Mouse (Mus musculus): Measurements from ENCODE around the gene Ptprc. TPM values are rescaled to one million over a fixed set of nuclear protein-coding genes. Genes with fewer than 3 reads are reported as not detected.
A peak's percentile ranks its signal among the peaks of the same experiment; 100 is the strongest.

The Ptprc gene
- polyA plus RNA-seq, 1 experiment from 2014 or later, result 4.6 TPM

DNA sequence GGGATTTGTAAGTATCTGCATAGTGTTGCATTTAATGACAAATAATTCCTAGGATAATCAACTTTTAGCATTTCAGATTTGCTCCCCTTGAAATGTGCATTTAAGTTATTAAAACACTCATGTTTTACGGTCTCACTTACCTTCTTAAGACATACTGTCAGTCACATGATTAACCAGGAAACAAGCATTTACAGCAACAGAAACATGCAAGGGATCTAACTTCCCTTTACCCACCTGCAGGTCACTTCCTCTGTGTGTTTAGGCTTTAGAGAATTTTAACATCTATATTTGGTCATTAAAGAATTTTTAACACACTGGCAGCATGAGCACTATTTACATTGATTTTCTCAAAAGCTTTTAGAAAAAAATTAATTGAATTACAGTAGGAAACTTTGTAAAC lies 50.2 kb downstream of the Ptprc start:
- Histone ChIP-seq H3K27me3 (no peaks in the 10 kb centered on the region), H3K27ac (no peak overlapping the region), H3K9me3 (no peaks in the 10 kb centered on the region), H3K4me2 (no peak overlapping the region), H3K4me1 (no peaks in the 10 kb centered on the region), H3K9ac (no peak overlapping the region), H3K36me3 (no peaks in the 10 kb centered on the region), H3K4me3 (no peak overlapping the region)
- no peak for ATAC-seq (ENCODE audit: insufficient number of reproducible peaks, low FRiP score, low TSS enrichment, low read depth)
- 56% methylated on average over 1 of the region's 1 CpGs for WGBS

DNA sequence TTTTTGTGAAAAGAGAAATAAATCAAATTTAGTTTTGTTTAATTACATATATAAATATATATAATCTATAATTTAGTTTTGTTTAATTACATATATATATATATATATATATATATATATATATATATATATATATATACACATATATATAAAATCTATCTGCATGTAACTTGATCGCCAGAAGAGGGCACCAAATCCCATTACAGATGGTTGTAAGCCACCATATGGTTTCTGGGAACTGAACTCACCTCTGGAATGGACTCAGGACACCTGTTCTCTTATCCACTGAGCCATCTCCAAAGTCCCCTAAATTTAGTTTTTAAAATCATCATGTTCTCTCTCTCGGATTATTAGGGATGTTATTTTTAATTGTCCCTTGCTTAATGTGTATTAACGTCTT lies 51.6 kb downstream of the Ptprc start:
- Histone ChIP-seq H3K36me3 (no peaks in the 10 kb centered on the region), H3K4me3 (no peak overlapping the region), H3K9ac (no peak overlapping the region), H3K9me3 (no peaks in the 10 kb centered on the region), H3K27me3 (no peaks in the 10 kb centered on the region), H3K4me1 (no peaks in the 10 kb centered on the region), H3K27ac (no peak overlapping the region), H3K4me2 (no peak overlapping the region)
- 49% methylated on average over 3 of the region's 3 CpGs for WGBS
- no peak for ATAC-seq (ENCODE audit: insufficient number of reproducible peaks, low FRiP score, low TSS enrichment, low read depth)

DNA sequence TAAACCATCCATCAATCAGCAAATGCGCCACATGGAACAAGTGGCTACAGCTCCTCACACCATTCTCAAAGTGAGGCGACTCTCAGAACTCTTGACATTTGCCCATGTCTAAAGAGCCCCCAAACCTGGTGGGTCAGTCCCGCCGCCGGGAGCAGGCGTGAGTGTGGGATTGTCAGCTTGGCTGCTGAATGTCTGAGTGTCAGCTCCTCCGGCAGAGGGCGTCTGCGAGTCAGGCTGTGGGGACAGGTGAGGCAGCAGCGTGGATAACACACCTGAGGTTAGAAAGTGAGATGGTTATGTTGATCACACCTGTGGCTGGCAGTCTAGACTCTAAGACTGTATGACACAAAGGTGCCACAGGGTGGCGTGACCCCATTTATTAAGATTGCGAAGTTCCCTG lies 55.6 kb downstream of the Ptprc start:
- Histone ChIP-seq H3K4me3 (no peak overlapping the region), H3K27me3 (no peaks in the 10 kb centered on the region), H3K36me3 (no peaks in the 10 kb centered on the region), H3K9me3 (no peaks in the 10 kb centered on the region), H3K9ac (no peak overlapping the region), H3K4me2 (no peak overlapping the region), H3K4me1 (no peaks in the 10 kb centered on the region), H3K27ac (no peak overlapping the region)
- no peak for ATAC-seq (ENCODE audit: insufficient number of reproducible peaks, low FRiP score, low TSS enrichment, low read depth)
- WGBS, result 54% methylated on average over 12 of the region's 12 CpGs

DNA sequence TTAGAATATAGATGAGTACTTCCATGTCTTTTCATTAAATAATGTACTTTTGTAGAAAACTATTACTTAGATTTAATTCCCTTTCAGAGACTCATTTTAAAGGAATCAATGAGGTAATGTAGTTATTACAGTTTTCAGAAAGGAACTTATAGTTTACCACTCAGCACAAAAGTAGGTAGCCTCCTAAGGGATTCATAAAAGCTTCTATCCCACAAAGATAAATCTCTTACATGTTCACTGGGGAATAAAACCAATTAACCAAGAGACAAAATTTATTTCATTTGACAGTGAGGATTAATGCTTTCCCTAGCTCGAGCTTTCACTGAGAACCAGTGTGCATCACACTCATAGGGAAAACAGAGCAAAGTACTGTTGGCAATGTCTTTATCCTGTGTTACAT lies 82.3 kb downstream of the Ptprc start:
- ATAC-seq (ENCODE audit: insufficient number of reproducible peaks, low FRiP score, low TSS enrichment, low read depth), result no peak

DNA sequence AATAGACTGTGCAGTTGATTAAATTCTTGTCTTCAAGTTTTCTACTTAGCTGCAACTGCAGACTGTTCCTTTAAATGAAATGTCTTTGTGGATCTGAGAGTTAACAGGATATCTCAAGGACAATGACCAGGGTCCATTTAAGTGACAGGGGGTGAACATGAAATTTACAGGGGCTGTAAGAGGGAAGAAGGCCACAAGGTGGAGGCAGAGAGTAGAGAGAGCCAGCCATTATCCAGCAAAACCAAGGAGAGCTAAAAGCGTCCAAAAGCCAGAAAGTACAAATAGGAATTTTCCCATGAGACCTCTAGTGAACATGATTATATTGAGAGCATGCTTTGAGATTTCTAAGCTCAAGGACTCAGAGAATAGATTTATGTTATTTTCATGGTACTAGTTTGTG lies 89.7 kb downstream of the Ptprc start:
- WGBS, result 3% methylated on average over 1 of the region's 1 CpGs

More for the DNA sequence above, 82.3 kb downstream of the Ptprc start:
- Histone ChIP-seq H3K9ac (no peak overlapping the region), H3K4me3 (no peak overlapping the region), H3K4me2 (no peak overlapping the region), H3K9me3 (no peaks in the 10 kb centered on the region), H3K36me3 (no peaks in the 10 kb centered on the region), H3K27me3 (no peaks in the 10 kb centered on the region), H3K27ac (no peak overlapping the region), H3K4me1 (no peaks in the 10 kb centered on the region)
- WGBS, result 38% methylated on average over 1 of the region's 1 CpGs

DNA sequence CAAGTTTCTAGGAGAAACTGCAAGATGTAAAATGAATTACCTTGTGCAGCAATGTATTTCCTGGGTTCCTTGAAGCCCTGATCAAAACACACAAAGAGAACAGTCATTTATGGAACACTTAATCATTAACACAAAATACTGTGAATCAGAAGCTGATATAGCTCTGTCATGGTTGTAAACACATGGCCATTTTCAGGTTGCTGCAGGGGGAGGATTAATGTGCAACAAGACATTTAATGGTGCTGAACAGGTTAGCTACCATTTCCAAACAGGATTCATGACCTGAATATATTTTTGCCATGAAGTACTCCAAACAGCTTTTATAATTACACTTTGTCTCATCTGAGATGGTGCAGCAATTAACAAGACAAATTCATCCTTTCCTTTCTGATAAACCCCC lies 91.8 kb downstream of the Ptprc start:
- no peak overlapping the region for H3K27ac ChIP-seq
- H3K4me3 ChIP-seq, result no peak overlapping the region
- no peak for ATAC-seq (ENCODE audit: insufficient number of reproducible peaks, low FRiP score, low TSS enrichment, low read depth)
- H3K9ac ChIP-seq, result no peak overlapping the region
- no peak overlapping the region for H3K4me2 ChIP-seq
- no peaks in the 10 kb centered on the region for H3K36me3 ChIP-seq
- no peaks in the 10 kb centered on the region for H3K9me3 ChIP-seq
- no peaks in the 10 kb centered on the region for H3K27me3 ChIP-seq
- H3K4me1 ChIP-seq, result no peaks in the 10 kb centered on the region

More for the DNA sequence above, 89.7 kb downstream of the Ptprc start:
- Histone ChIP-seq H3K27me3 (no peaks in the 10 kb centered on the region), H3K4me2 (no peak overlapping the region), H3K4me3 (no peak overlapping the region), H3K4me1 (no peaks in the 10 kb centered on the region), H3K9me3 (no peaks in the 10 kb centered on the region), H3K9ac (no peak overlapping the region), H3K27ac (no peak overlapping the region), H3K36me3 (no peaks in the 10 kb centered on the region)
- no peak for ATAC-seq (ENCODE audit: insufficient number of reproducible peaks, low FRiP score, low TSS enrichment, low read depth)

DNA sequence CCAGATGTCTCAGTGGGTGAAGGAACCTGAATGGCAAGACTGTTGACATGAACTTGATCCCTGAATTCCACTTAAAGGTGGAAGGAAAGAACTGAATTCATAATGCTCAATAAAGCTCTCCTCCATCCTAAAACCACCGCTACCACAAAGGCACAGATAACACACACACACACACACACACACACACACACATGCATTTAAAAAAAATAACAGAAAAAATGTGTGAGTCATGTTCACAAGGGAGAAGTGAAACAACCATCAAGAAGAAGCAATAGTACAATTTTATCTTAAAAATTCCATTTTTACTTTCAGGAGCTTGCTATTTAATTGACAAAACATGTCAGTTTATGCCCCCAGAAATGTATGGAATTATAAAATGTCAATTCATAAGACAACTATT lies 95.2 kb downstream of the Ptprc start:
- H3K27me3 ChIP-seq, result no peaks in the 10 kb centered on the region
- no peak overlapping the region for H3K27ac ChIP-seq
- no peak overlapping the region for H3K4me3 ChIP-seq
- WGBS, result 95% methylated on average over 1 of the region's 1 CpGs
- no peak for ATAC-seq (ENCODE audit: insufficient number of reproducible peaks, low FRiP score, low TSS enrichment, low read depth)
- H3K9me3 ChIP-seq, result no peaks in the 10 kb centered on the region
- H3K4me1 ChIP-seq, result no peaks in the 10 kb centered on the region
- no peaks in the 10 kb centered on the region for H3K36me3 ChIP-seq
- H3K4me2 ChIP-seq, result no peak overlapping the region
- no peak overlapping the region for H3K9ac ChIP-seq

DNA sequence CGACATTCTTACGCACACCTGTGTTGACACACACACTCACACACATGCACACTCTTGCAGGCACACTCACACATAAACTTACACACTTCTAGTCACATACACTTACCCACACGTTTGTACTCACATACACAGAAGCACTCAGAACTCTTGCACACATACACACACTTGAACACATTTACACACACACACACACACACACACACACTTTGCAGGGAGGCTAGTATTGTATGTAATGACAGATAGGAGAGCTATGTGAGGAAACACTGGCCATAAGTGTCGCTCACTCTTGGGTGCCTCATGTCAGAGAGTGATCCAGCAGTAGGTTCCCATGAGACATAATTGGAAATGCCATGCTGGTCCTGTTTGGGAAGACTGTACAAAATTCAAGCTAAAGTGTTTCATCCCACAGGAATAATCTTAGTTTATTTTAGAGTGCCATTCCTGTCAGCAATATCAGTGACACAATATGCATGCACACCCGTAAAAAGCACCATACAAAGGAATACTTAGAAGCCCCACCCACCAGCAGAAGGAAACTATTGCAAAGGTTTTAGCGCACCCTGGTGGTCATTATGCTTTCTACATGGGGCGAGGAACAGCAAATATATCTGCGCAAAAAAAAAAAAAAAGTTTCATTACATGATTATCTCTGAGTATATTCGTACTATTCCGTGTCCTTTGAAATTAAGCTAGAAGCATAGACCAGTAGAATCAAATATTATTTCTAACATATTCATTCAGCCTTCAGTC lies 131.1 kb downstream of the Ptprc start:
- Histone ChIP-seq H3K9me3 (no peaks in the 10 kb centered on the region), H3K4me1 (peaks cover 10% of the 10 kb centered on the region), H3K4me2 (no peak overlapping the region), H3K36me3 (no peaks in the 10 kb centered on the region), H3K27ac (no peak overlapping the region), H3K4me3 (no peak overlapping the region), H3K27me3 (no peaks in the 10 kb centered on the region), H3K9ac (no peak overlapping the region)
- ATAC-seq (ENCODE audit: insufficient number of reproducible peaks, low FRiP score, low TSS enrichment, low read depth), result no peak
- WGBS, result 35% methylated on average over 10 of the region's 10 CpGs

DNA sequence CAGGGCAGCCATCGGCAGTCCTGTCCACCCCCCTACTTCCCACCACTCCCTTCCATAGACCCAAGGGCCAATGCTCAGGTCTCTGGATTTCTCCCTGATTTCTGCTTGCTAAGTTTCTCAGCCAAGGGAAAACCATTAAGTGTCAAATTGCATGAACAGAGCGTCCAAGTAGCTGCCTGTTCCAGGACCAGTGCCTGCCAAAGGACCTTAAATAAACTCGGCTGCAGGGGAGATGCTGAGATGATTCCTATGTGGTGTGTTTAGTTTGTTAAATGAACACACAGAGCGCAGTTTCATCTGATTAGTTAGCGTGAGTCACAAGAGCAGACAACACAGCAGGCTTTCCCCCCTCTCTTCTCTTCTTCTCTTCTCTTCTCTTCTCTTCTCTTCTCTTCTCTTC lies 135.0 kb downstream of the Ptprc start:
- 20% methylated on average over 5 of the region's 5 CpGs for WGBS
- Histone ChIP-seq H3K27ac (peak overlapping the region; percentile 18; the same call in 1 of the 2 replicates), H3K9me3 (no peaks in the 10 kb centered on the region), H3K27me3 (no peaks in the 10 kb centered on the region), H3K4me1 (peaks cover 24% of the 10 kb centered on the region), H3K4me3 (no peak overlapping the region), H3K4me2 (no peak overlapping the region), H3K9ac (no peak overlapping the region), H3K36me3 (no peaks in the 10 kb centered on the region)
- 0 out of 2 replicates have a peak, but pooled peaks have one; percentile 30 for ATAC-seq (ENCODE audit: insufficient number of reproducible peaks, low FRiP score, low TSS enrichment, low read depth)

DNA sequence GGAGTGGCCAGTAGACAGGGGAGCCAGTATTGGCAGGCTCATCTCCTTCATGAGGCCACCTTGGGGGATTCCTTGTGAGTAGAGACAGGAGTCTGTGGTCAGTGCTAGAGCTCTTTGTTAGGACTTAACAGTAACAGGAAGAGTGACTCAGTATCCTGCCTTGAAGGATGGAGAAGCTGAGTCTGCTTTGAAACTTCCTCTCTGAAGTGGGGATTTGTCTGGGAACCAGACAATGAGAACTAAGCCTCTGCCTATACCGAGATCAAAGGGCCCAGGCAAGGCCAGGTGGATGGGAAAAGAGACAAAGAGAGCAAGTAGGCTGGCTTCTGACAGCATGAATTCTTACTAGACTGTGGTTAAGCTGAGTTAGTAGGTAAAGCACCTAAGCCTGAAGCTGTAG lies 136.3 kb downstream of the Ptprc start:
- H3K36me3 ChIP-seq, result no peaks in the 10 kb centered on the region
- H3K27me3 ChIP-seq, result no peaks in the 10 kb centered on the region
- H3K4me2 ChIP-seq, result no peak overlapping the region
- peaks cover 21% of the 10 kb centered on the region for H3K4me1 ChIP-seq
- no peak overlapping the region for H3K27ac ChIP-seq
- no peak for ATAC-seq (ENCODE audit: insufficient number of reproducible peaks, low FRiP score, low TSS enrichment, low read depth)
- H3K9me3 ChIP-seq, result no peaks in the 10 kb centered on the region
- H3K9ac ChIP-seq, result no peak overlapping the region
- 27% methylated on average over 1 of the region's 1 CpGs for WGBS
- H3K4me3 ChIP-seq, result no peak overlapping the region

DNA sequence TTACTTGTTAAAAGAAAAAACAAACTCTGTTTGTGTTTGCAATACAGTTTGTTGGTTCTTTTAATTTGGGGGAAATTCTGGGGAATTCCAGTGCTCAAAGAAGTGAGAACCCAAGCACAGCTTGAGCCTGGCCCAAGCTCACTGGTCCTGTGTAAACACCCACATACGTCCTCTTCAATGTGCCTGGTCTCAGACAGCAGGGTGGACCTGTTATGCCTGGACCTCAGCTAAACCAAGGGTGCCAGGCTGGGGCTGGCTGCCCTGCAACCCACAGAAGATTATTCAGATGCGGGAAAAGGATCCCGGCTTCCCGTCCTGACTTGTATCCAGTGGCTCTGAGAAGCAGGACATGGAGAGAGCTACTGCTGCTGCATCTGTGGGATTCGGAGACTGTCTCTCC lies 138.0 kb downstream of the Ptprc start:
- Histone ChIP-seq H3K4me3 (no peak overlapping the region), H3K27ac (0 out of 2 replicates have a peak overlapping the region, but pooled peaks have one; percentile 4), H3K4me1 (peaks cover 21% of the 10 kb centered on the region), H3K9ac (no peak overlapping the region), H3K27me3 (no peaks in the 10 kb centered on the region), H3K4me2 (no peak overlapping the region), H3K9me3 (no peaks in the 10 kb centered on the region), H3K36me3 (no peaks in the 10 kb centered on the region)
- no peak for ATAC-seq (ENCODE audit: insufficient number of reproducible peaks, low FRiP score, low TSS enrichment, low read depth)
- WGBS, result 38% methylated on average over 5 of the region's 5 CpGs

DNA sequence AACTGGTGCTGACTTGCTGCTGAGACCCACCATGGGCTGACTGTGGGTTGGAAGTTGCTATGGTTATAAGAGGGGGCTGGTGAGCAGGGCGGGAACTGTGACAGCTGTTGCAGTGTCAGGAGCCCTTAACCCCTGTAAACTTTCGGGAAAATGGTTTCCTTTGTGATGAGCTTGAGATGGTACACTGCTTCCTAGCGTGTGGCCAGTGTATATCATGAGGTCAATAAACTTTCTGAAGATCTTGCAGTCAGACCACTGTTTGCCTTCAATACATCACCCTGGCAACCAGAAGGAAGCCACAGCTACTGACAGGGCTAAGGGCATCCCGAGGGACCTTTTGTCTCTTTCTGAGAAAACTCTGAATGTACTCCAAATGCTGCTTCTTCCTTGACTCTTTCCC lies 145.9 kb downstream of the Ptprc start:
- Histone ChIP-seq H3K4me2 (no peak overlapping the region), H3K27ac (no peak overlapping the region), H3K27me3 (no peaks in the 10 kb centered on the region), H3K9ac (no peak overlapping the region), H3K36me3 (no peaks in the 10 kb centered on the region), H3K9me3 (no peaks in the 10 kb centered on the region), H3K4me1 (no peaks in the 10 kb centered on the region), H3K4me3 (no peak overlapping the region)
- no peak for ATAC-seq (ENCODE audit: insufficient number of reproducible peaks, low FRiP score, low TSS enrichment, low read depth)
- WGBS, result 73% methylated on average over 4 of the region's 4 CpGs

DNA sequence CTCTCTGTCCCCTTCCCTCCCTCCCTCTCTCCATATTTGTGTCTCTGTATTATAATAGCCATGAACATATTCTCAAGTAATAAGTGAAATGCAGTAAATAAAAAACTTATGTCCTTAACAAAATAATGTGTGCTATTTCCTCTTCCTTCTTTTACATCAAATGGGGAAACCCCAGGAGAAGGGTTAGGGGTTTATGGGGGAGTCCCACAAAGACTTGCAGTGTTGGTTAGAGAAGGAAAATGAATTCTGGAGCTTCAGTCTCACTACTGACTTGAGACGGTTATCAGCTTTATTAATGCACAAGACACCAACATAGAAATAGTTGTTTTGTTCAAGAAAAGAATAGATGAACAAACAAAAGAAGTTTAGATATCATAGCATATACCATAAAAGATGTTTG lies 150.2 kb downstream of the Ptprc start:
- H3K4me1 ChIP-seq, result peaks cover 5% of the 10 kb centered on the region; the same call in 1 of the 2 replicates
- no peak for ATAC-seq (ENCODE audit: insufficient number of reproducible peaks, low FRiP score, low TSS enrichment, low read depth)
- no peak overlapping the region for H3K27ac ChIP-seq
- no peaks in the 10 kb centered on the region for H3K9me3 ChIP-seq
- H3K4me2 ChIP-seq, result no peak overlapping the region
- no peak overlapping the region for H3K9ac ChIP-seq
- no peaks in the 10 kb centered on the region for H3K27me3 ChIP-seq
- no peaks in the 10 kb centered on the region for H3K36me3 ChIP-seq
- 80% methylated on average over 1 of the region's 1 CpGs for WGBS
- no peak overlapping the region for H3K4me3 ChIP-seq
